Mouse (Mus musculus) heart, adult 2 months (tissue): ENCODE measurements around the gene Gm20388. TPM values are rescaled to one million over a fixed set of nuclear protein-coding genes. Genes with fewer than 3 reads are reported as not detected.

ENCODE experiments used
- DNase-seq, 2 experiments: peaks; one replicate each; pipeline ENCODE4 v3.0.0; 2021
- H3K27ac ChIP-seq: fragments of 200-600 bp; 2 replicates; pipeline ENCODE4 v1.8.1; 2022
- H3K27me3 ChIP-seq: fragments of 200-500 bp; 2 replicates; pipeline ENCODE4 v1.6.1; 2012; ENCODE audit warnings: mild to moderate bottlenecking, low read length, inconsistent platforms, mixed read lengths; ENCODE audit not compliant: control insufficient read depth, insufficient read depth
- H3K36me3 ChIP-seq: fragments of 200-500 bp; 2 replicates; pipeline ENCODE4 v1.6.1; 2012; ENCODE audit warnings: low read length, inconsistent platforms; ENCODE audit not compliant: control insufficient read depth, insufficient read depth
- H3K4me1 ChIP-seq: fragments of 200-500 bp; 2 replicates; pipeline ENCODE4 v1.6.1; 2011; ENCODE audit warnings: low read length; ENCODE audit not compliant: control insufficient read depth, insufficient read depth
- H3K4me3 ChIP-seq: fragments of 200-600 bp; 2 replicates; pipeline ENCODE4 v1.8.1; 2022
- H3K79me2 ChIP-seq: fragments of 200-500 bp; replicated peaks from 2 replicates; pipeline ENCODE4 v1.6.1; 2012; ENCODE audit warnings: mild to moderate bottlenecking, inconsistent platforms, low read length, moderate library complexity, mixed read lengths; ENCODE audit not compliant: control insufficient read depth, insufficient read depth
- H3K9ac ChIP-seq: fragments of 200-500 bp; 2 replicates; pipeline ENCODE4 v1.6.1; 2012; ENCODE audit warnings: low read depth, mild to moderate bottlenecking, control low read depth, inconsistent platforms, low read length, mixed read lengths
- CTCF ChIP-seq: fragments of 200-600 bp; IDR thresholded peaks from 2 replicates; pipeline ENCODE4 v1.8.1; 2022; ENCODE audit warnings: antibody characterized with exemption, mild to moderate bottlenecking, moderate library complexity
- EP300 ChIP-seq: fragments of 200-500 bp; IDR thresholded peaks from 2 replicates; pipeline ENCODE4 v1.6.1; 2011; ENCODE audit warnings: low read depth, low read length, control low read depth; ENCODE audit not compliant: insufficient read depth
- POLR2A ChIP-seq: fragments of 200-500 bp; IDR thresholded peaks from 2 replicates; pipeline ENCODE4 v1.6.1; 2011; ENCODE audit warnings: mild to moderate bottlenecking, low read depth, low read length, control low read depth; ENCODE audit not compliant: insufficient read depth
- WGBS: fragments of 180-500 bp; shearing (Covaris S2); methylation state at CpG from one replicate; pipeline ENCODE4 v1.1.7; 2018; 5-methylcytosine and 5-hydroxymethylcytosine counted together
- intact Hi-C: fragments of 180-260 bp; cut with DNase I; formaldehyde crosslinking; loops from one replicate; pipeline ENCODE4 v1.15.1; 2025
- polyA plus RNA-seq: library from polyadenylated mRNA; depleted of rRNA; stranded (reverse); fragments of >200 nt; gene quantifications from 2 replicates; pipeline ENCODE4 v1.2.3, GENCODE M21; 2012
- total RNA-seq, 2 experiments: library from RNA; stranded (reverse); gene quantifications; 2 replicates each; pipeline ENCODE4 v1.2.3; 2021

Gm20388 gene
- total and polyA plus RNA-seq, 3 experiments: 1.8 to 32.3 TPM; not detected in 1

- H3K79me2 ChIP-seq: no peaks in the 10 kb centered on the region
- H3K27ac ChIP-seq: peak overlapping the region; percentile 71
- H3K4me3 ChIP-seq: peak overlapping the region; percentile 48
- no peaks in the 10 kb centered on the region for H3K4me1 ChIP-seq
- H3K36me3 ChIP-seq: no peaks in the 10 kb centered on the region
- no peak for TF ChIP-seq EP300
- peak; percentile 83 for TF ChIP-seq POLR2A
- peak; percentile 67 for TF ChIP-seq CTCF
- peak; percentile 88 to 89 for DNase-seq
- peak overlapping the region; percentile 67 for H3K9ac ChIP-seq
- 1% methylated on average over 35 of the region's 36 CpGs for WGBS
- peaks cover 13% of the 10 kb centered on the region for H3K27me3 ChIP-seq
- intact Hi-C loops: loop anchor here (5.0 kb wide), 1 partner anchor 47 kb away; no protein-coding TSS in a partner anchor
Measured at GRCm38 (mm10) chr8:121125311-121125876, 1214.8 kb downstream of the Gm20388 start.

- no peak overlapping the region for H3K9ac ChIP-seq
- no peak overlapping the region for H3K4me3 ChIP-seq
- 46% methylated on average over 6 of the region's 6 CpGs for WGBS
- peaks cover 13% of the 10 kb centered on the region for H3K27me3 ChIP-seq
- H3K27ac ChIP-seq: no peak overlapping the region
- H3K4me1 ChIP-seq: no peaks in the 10 kb centered on the region
- DNase-seq: no peak
- no peaks in the 10 kb centered on the region for H3K79me2 ChIP-seq
- intact Hi-C loops: loop anchor here (5.0 kb wide), 1 partner anchor 46 kb away; no protein-coding TSS in a partner anchor
- H3K36me3 ChIP-seq: no peaks in the 10 kb centered on the region
- TF ChIP-seq POLR2A (no peak), EP300 (no peak), CTCF (no peak)
Measured at GRCm38 (mm10) chr8:121126191-121126590, 1215.5 kb downstream of the Gm20388 start.

- no peak for DNase-seq
- Histone ChIP-seq H3K27me3 (peaks cover 13% of the 10 kb centered on the region), H3K4me1 (no peaks in the 10 kb centered on the region), H3K79me2 (no peaks in the 10 kb centered on the region), H3K27ac (no peak overlapping the region), H3K36me3 (no peaks in the 10 kb centered on the region), H3K4me3 (no peak overlapping the region), H3K9ac (no peak overlapping the region)
- 59% methylated on average over 6 of the region's 6 CpGs for WGBS
- intact Hi-C loops: loop anchor here (5.0 kb wide), 1 partner anchor 46 kb away; no protein-coding TSS in a partner anchor
- TF ChIP-seq POLR2A (no peak), CTCF (no peak), EP300 (no peak)
Measured at GRCm38 (mm10) chr8:121126694-121127093, 1216.1 kb downstream of the Gm20388 start.

GRCm38 (mm10) chr8:121127291-121127701 lies 1216.7 kb downstream of the Gm20388 start:
- TF ChIP-seq CTCF: no peak
- Histone ChIP-seq H3K79me2 (no peaks in the 10 kb centered on the region), H3K4me3 (no peak overlapping the region), H3K27me3 (peaks cover 13% of the 10 kb centered on the region), H3K9ac (no peak overlapping the region), H3K27ac (no peak overlapping the region), H3K4me1 (no peaks in the 10 kb centered on the region), H3K36me3 (no peaks in the 10 kb centered on the region)
- intact Hi-C loops: loop anchor here (5.0 kb wide), 1 partner anchor 45 kb away; no protein-coding TSS in a partner anchor
- 50% methylated on average over 11 of the region's 11 CpGs for whole genome bisulfite sequencing
- no peak for DNase-seq

- Histone ChIP-seq H3K79me2 (no peaks in the 10 kb centered on the region), H3K9ac (no peak within 1 kb of the TSS), H3K27me3 (peaks cover 13% of the 10 kb centered on the region), H3K27ac (no peak within 1 kb of the TSS), H3K4me1 (no peaks in the 10 kb centered on the region), H3K36me3 (no peaks in the 10 kb centered on the region), H3K4me3 (no peak within 1 kb of the TSS)
- no peak for DNase-seq
- TF ChIP-seq CTCF: no peak
- no peak for TF ChIP-seq EP300
- TF ChIP-seq POLR2A: no peak
- 27% methylated on average over 43 of the region's 43 CpGs for WGBS
- intact Hi-C loops: loop anchor here (5.0 kb wide), 1 partner anchor 44 kb away; no protein-coding TSS in a partner anchor
Measured at GRCm38 (mm10) chr8:121127756-121128375, 1217.2 kb downstream of the Gm20388 start, which contains the start of gene Foxl1. Foxl1 (plus strand) TSS chr8:121127940.

- Histone ChIP-seq H3K4me1 (no peaks in the 10 kb centered on the region), H3K27ac (no peak overlapping the region), H3K4me3 (no peak overlapping the region), H3K27me3 (peaks cover 13% of the 10 kb centered on the region), H3K36me3 (no peaks in the 10 kb centered on the region), H3K9ac (no peak overlapping the region), H3K79me2 (no peaks in the 10 kb centered on the region)
- 19% methylated on average over 55 of the region's 55 CpGs for WGBS
- intact Hi-C loops: loop anchor here (5.0 kb wide), 1 partner anchor 44 kb away; no protein-coding TSS in a partner anchor
- TF ChIP-seq CTCF (no peak), POLR2A (no peak), EP300 (no peak)
- no peak for DNase-seq
Measured at GRCm38 (mm10) chr8:121128531-121129264, 1218.1 kb downstream of the Gm20388 start.
